Mouse (Mus musculus): ENCODE data around the gene Tmprss11d. TPM values are rescaled to one million over a fixed set of nuclear protein-coding genes. Genes with fewer than 3 reads are reported as not detected.
A peak's percentile ranks its signal among the peaks of the same experiment; 100 is the strongest.
"Not testable (repeated sequence)": the region's sequence is repeated elsewhere in the genome, so short reads cannot be mapped to it uniquely, and the experiment has no call there.

Gene Tmprss11d
- polyA plus RNA-seq, 1 experiment from 2014 or later = not detected

GRCm38 (mm10) chr5:86318018-86318956 lies 54.9 kb downstream of the Tmprss11d start:
- H3K27ac ChIP-seq (ENCODE audit: low read depth, low read length); H3K4me1 ChIP-seq (replicated peaks; ENCODE audit: control insufficient read depth, insufficient read depth, low read length); H3K27me3 ChIP-seq (ENCODE audit: control insufficient read depth, insufficient read depth, low read length); H3K36me3 ChIP-seq (ENCODE audit: control insufficient read depth, insufficient read depth, low read length); H3K9me3 ChIP-seq (ENCODE audit: control insufficient read depth, low read length); DNase-seq (ENCODE audit: low spot score); H3K9ac ChIP-seq (ENCODE audit: low read length): not testable (repeated sequence)
- peak overlapping the region; percentile 21 for H3K4me3 ChIP-seq (ENCODE audit: low read depth, low read length)
- peak overlapping the region; percentile 21; the same call in 1 of the 2 replicates for H3K4me2 ChIP-seq (ENCODE audit: low read depth, low read length, severe bottlenecking)
- 45% methylated on average over 25 of the region's 30 CpGs for WGBS
- ATAC-seq (replicated peaks; ENCODE audit: low FRiP score) = peak; percentile 76

- Histone ChIP-seq H3K4me3 (ENCODE audit: low read depth, low read length) (no peak overlapping the region), H3K27me3 (ENCODE audit: control insufficient read depth, insufficient read depth, low read length) (no peaks in the 10 kb centered on the region), H3K4me1 (replicated peaks; ENCODE audit: control insufficient read depth, insufficient read depth, low read length) (no peaks in the 10 kb centered on the region), H3K9me3 (ENCODE audit: control insufficient read depth, low read length) (no peaks in the 10 kb centered on the region), H3K4me2 (ENCODE audit: low read depth, low read length, severe bottlenecking) (no peak overlapping the region), H3K9ac (ENCODE audit: low read length) (no peak overlapping the region), H3K36me3 (ENCODE audit: control insufficient read depth, insufficient read depth, low read length) (no peaks in the 10 kb centered on the region), H3K27ac (ENCODE audit: low read depth, low read length) (no peak overlapping the region)
- DNase-seq (ENCODE audit: low spot score) = no peak
- 91% methylated on average over 5 of the region's 5 CpGs for WGBS
- no peak for ATAC-seq (replicated peaks; ENCODE audit: low FRiP score)
Observed at GRCm38 (mm10) chr5:86306116-86306515, 67.1 kb downstream of the Tmprss11d start.

GRCm38 (mm10) chr5:86303877-86304276 lies 69.3 kb downstream of the Tmprss11d start:
- no peaks in the 10 kb centered on the region for H3K36me3 ChIP-seq (ENCODE audit: control insufficient read depth, insufficient read depth, low read length)
- H3K9me3 ChIP-seq (ENCODE audit: control insufficient read depth, low read length) = no peaks in the 10 kb centered on the region
- no peak overlapping the region for H3K9ac ChIP-seq (ENCODE audit: low read length)
- ATAC-seq (replicated peaks; ENCODE audit: low FRiP score) (no peak), DNase-seq (ENCODE audit: low spot score) (no peak)
- no peak overlapping the region for H3K4me3 ChIP-seq (ENCODE audit: low read depth, low read length)
- no peak overlapping the region for H3K27ac ChIP-seq (ENCODE audit: low read depth, low read length)
- H3K27me3 ChIP-seq (ENCODE audit: control insufficient read depth, insufficient read depth, low read length) = no peaks in the 10 kb centered on the region
- H3K4me1 ChIP-seq (replicated peaks; ENCODE audit: control insufficient read depth, insufficient read depth, low read length) = no peaks in the 10 kb centered on the region
- 90% methylated on average over 8 of the region's 8 CpGs for WGBS
- no peak overlapping the region for H3K4me2 ChIP-seq (ENCODE audit: low read depth, low read length, severe bottlenecking)

GRCm38 (mm10) chr5:86289208-86289607 lies 84.0 kb downstream of the Tmprss11d start, which contains the start of gene Tmprss11c:
Gene Tmprss11c, minus strand, starts transcription at chr5:86289308.
- Histone ChIP-seq H3K9ac (ENCODE audit: low read length) (no peak within 1 kb of the TSS), H3K9me3 (ENCODE audit: control insufficient read depth, low read length) (no peaks in the 10 kb centered on the region), H3K4me1 (replicated peaks; ENCODE audit: control insufficient read depth, insufficient read depth, low read length) (no peaks in the 10 kb centered on the region), H3K27ac (ENCODE audit: low read depth, low read length) (no peak within 1 kb of the TSS), H3K4me2 (ENCODE audit: low read depth, low read length, severe bottlenecking) (no peak within 1 kb of the TSS), H3K27me3 (ENCODE audit: control insufficient read depth, insufficient read depth, low read length) (no peaks in the 10 kb centered on the region), H3K36me3 (ENCODE audit: control insufficient read depth, insufficient read depth, low read length) (no peaks in the 10 kb centered on the region), H3K4me3 (ENCODE audit: low read depth, low read length) (no peak within 1 kb of the TSS)
- 92% methylated on average over 4 of the region's 4 CpGs for WGBS
- DNase-seq (ENCODE audit: low spot score) (no peak), ATAC-seq (replicated peaks; ENCODE audit: low FRiP score) (no peak)

Other genes with a start within 250 kb of the Tmprss11d start
- 22.6 and 24.5 TPM in 2 replicates for gene Uba6, start 200.6 kb downstream of the Tmprss11d start, polyA plus RNA-seq (2014; fragmentation: Nextera tagmentation; extraction: Ambion mirVana)
- not detected in 2 replicates for gene Gnrhr, start 175.5 kb downstream of the Tmprss11d start, polyA plus RNA-seq (2014; fragmentation: Nextera tagmentation; extraction: Ambion mirVana)
- gene Tmprss11c, start 84.1 kb downstream of the Tmprss11d start, polyA plus RNA-seq (2014; fragmentation: Nextera tagmentation; extraction: Ambion mirVana) = not detected in 2 replicates
- not detected in 2 replicates for gene Tmprss11a, start 95.6 kb upstream of the Tmprss11d start, polyA plus RNA-seq (2014; fragmentation: Nextera tagmentation; extraction: Ambion mirVana)
- not detected in 2 replicates for gene Tmprss11g, start 145.2 kb upstream of the Tmprss11d start, polyA plus RNA-seq (2014; fragmentation: Nextera tagmentation; extraction: Ambion mirVana)